Mouse (Mus musculus): ENCODE data around the gene Stx8. TPM values are rescaled to one million over a fixed set of nuclear protein-coding genes. Genes with fewer than 3 reads are reported as not detected.

Gene Stx8
- polyA plus RNA-seq, 1 experiment from 2014 or later: 58.7 TPM

GRCm38 (mm10) chr11:68145586-68146455, 179.8 kb downstream of the Stx8 start:
- Histone ChIP-seq H3K36me3 (ENCODE audit: control insufficient read depth, insufficient read depth) (no peaks in the 10 kb centered on the region), H3K4me3 (ENCODE audit: low read length) (no peak overlapping the region), H3K9me3 (replicated peaks; ENCODE audit: control insufficient read depth, low read length) (no peaks in the 10 kb centered on the region), H3K27ac (ENCODE audit: low read length) (no peak overlapping the region), H3K4me1 (ENCODE audit: control insufficient read depth, insufficient read depth, low read length) (peaks cover 6% of the 10 kb centered on the region; the same call in 1 of the 2 replicates), H3K27me3 (ENCODE audit: control insufficient read depth, insufficient read depth, low read length) (no peaks in the 10 kb centered on the region), H3K4me2 (ENCODE audit: low read depth, low read length) (no peak overlapping the region), H3K9ac (ENCODE audit: low read length) (no peak overlapping the region)
- 61% methylated on average over 17 of the region's 17 CpGs for WGBS
- ATAC-seq (replicated peaks; ENCODE audit: extremely low read depth, insufficient read depth, low FRiP score): no peak; the same call in 1 of the 2 replicates

GRCm38 (mm10) chr11:68146456-68146851, 180.5 kb downstream of the Stx8 start:
- Histone ChIP-seq H3K27ac (ENCODE audit: low read length) (no peak overlapping the region), H3K9ac (ENCODE audit: low read length) (no peak overlapping the region)
- WGBS: 83% methylated on average over 4 of the region's 4 CpGs

GRCm38 (mm10) chr11:68150938-68151337, 184.9 kb downstream of the Stx8 start:
- H3K27ac ChIP-seq (ENCODE audit: low read length): no peak overlapping the region
- 71% methylated on average over 2 of the region's 2 CpGs for WGBS

More at GRCm38 (mm10) chr11:68146456-68146851, 180.5 kb downstream of the Stx8 start:
- no peak for ATAC-seq (replicated peaks; ENCODE audit: extremely low read depth, insufficient read depth, low FRiP score)
- Histone ChIP-seq H3K4me2 (ENCODE audit: low read depth, low read length) (no peak overlapping the region), H3K9me3 (replicated peaks; ENCODE audit: control insufficient read depth, low read length) (no peaks in the 10 kb centered on the region), H3K36me3 (ENCODE audit: control insufficient read depth, insufficient read depth) (no peaks in the 10 kb centered on the region), H3K4me1 (ENCODE audit: control insufficient read depth, insufficient read depth, low read length) (peaks cover 6% of the 10 kb centered on the region; the same call in 1 of the 2 replicates), H3K4me3 (ENCODE audit: low read length) (no peak overlapping the region), H3K27me3 (ENCODE audit: control insufficient read depth, insufficient read depth, low read length) (no peaks in the 10 kb centered on the region)

GRCm38 (mm10) chr11:68155821-68156220, 189.8 kb downstream of the Stx8 start:
- no peak for ATAC-seq (replicated peaks; ENCODE audit: extremely low read depth, insufficient read depth, low FRiP score)
- Histone ChIP-seq H3K27ac (ENCODE audit: low read length) (no peak overlapping the region), H3K4me1 (ENCODE audit: control insufficient read depth, insufficient read depth, low read length) (no peaks in the 10 kb centered on the region), H3K9me3 (replicated peaks; ENCODE audit: control insufficient read depth, low read length) (no peaks in the 10 kb centered on the region), H3K27me3 (ENCODE audit: control insufficient read depth, insufficient read depth, low read length) (no peaks in the 10 kb centered on the region), H3K9ac (ENCODE audit: low read length) (no peak overlapping the region), H3K4me2 (ENCODE audit: low read depth, low read length) (no peak overlapping the region), H3K36me3 (ENCODE audit: control insufficient read depth, insufficient read depth) (no peaks in the 10 kb centered on the region), H3K4me3 (ENCODE audit: low read length) (no peak overlapping the region)

More at GRCm38 (mm10) chr11:68150938-68151337, 184.9 kb downstream of the Stx8 start:
- no peaks in the 10 kb centered on the region for H3K4me1 ChIP-seq (ENCODE audit: control insufficient read depth, insufficient read depth, low read length)
- H3K27me3 ChIP-seq (ENCODE audit: control insufficient read depth, insufficient read depth, low read length): no peaks in the 10 kb centered on the region
- H3K9me3 ChIP-seq (replicated peaks; ENCODE audit: control insufficient read depth, low read length): no peaks in the 10 kb centered on the region
- no peak overlapping the region for H3K4me2 ChIP-seq (ENCODE audit: low read depth, low read length)
- no peak for ATAC-seq (replicated peaks; ENCODE audit: extremely low read depth, insufficient read depth, low FRiP score)
- H3K36me3 ChIP-seq (ENCODE audit: control insufficient read depth, insufficient read depth): no peaks in the 10 kb centered on the region
- no peak overlapping the region for H3K9ac ChIP-seq (ENCODE audit: low read length)
- H3K4me3 ChIP-seq (ENCODE audit: low read length): no peak overlapping the region

GRCm38 (mm10) chr11:68158166-68158565, 192.2 kb downstream of the Stx8 start:
- H3K27me3 ChIP-seq (ENCODE audit: control insufficient read depth, insufficient read depth, low read length): no peaks in the 10 kb centered on the region
- ATAC-seq (replicated peaks; ENCODE audit: extremely low read depth, insufficient read depth, low FRiP score): no peak
- no peaks in the 10 kb centered on the region for H3K36me3 ChIP-seq (ENCODE audit: control insufficient read depth, insufficient read depth)
- no peak overlapping the region for H3K4me2 ChIP-seq (ENCODE audit: low read depth, low read length)
- H3K4me3 ChIP-seq (ENCODE audit: low read length): no peak overlapping the region
- no peaks in the 10 kb centered on the region for H3K9me3 ChIP-seq (replicated peaks; ENCODE audit: control insufficient read depth, low read length)
- 74% methylated on average over 3 of the region's 3 CpGs for WGBS
- no peak overlapping the region for H3K27ac ChIP-seq (ENCODE audit: low read length)
- no peaks in the 10 kb centered on the region for H3K4me1 ChIP-seq (ENCODE audit: control insufficient read depth, insufficient read depth, low read length)
- no peak overlapping the region for H3K9ac ChIP-seq (ENCODE audit: low read length)

- no peak overlapping the region for H3K4me2 ChIP-seq (ENCODE audit: low read depth, low read length)
- H3K27ac ChIP-seq (ENCODE audit: low read length): no peak overlapping the region
- no peaks in the 10 kb centered on the region for H3K9me3 ChIP-seq (replicated peaks; ENCODE audit: control insufficient read depth, low read length)
- H3K4me3 ChIP-seq (ENCODE audit: low read length): no peak overlapping the region
- 69% methylated on average over 4 of the region's 4 CpGs for WGBS
- ATAC-seq (replicated peaks; ENCODE audit: extremely low read depth, insufficient read depth, low FRiP score): no peak
- H3K4me1 ChIP-seq (ENCODE audit: control insufficient read depth, insufficient read depth, low read length): no peaks in the 10 kb centered on the region
- no peak overlapping the region for H3K9ac ChIP-seq (ENCODE audit: low read length)
- no peaks in the 10 kb centered on the region for H3K27me3 ChIP-seq (ENCODE audit: control insufficient read depth, insufficient read depth, low read length)
- H3K36me3 ChIP-seq (ENCODE audit: control insufficient read depth, insufficient read depth): no peaks in the 10 kb centered on the region
Observed at GRCm38 (mm10) chr11:68159867-68160266, 193.9 kb downstream of the Stx8 start.

- no peaks in the 10 kb centered on the region for H3K36me3 ChIP-seq (ENCODE audit: control insufficient read depth, insufficient read depth)
- no peak overlapping the region for H3K4me2 ChIP-seq (ENCODE audit: low read depth, low read length)
- H3K9ac ChIP-seq (ENCODE audit: low read length): no peak overlapping the region
- WGBS: 92% methylated on average over 5 of the region's 5 CpGs
- H3K9me3 ChIP-seq (replicated peaks; ENCODE audit: control insufficient read depth, low read length): no peaks in the 10 kb centered on the region
- no peak for ATAC-seq (replicated peaks; ENCODE audit: extremely low read depth, insufficient read depth, low FRiP score)
- no peaks in the 10 kb centered on the region for H3K4me1 ChIP-seq (ENCODE audit: control insufficient read depth, insufficient read depth, low read length)
- H3K27me3 ChIP-seq (ENCODE audit: control insufficient read depth, insufficient read depth, low read length): no peaks in the 10 kb centered on the region
- no peak overlapping the region for H3K27ac ChIP-seq (ENCODE audit: low read length)
- H3K4me3 ChIP-seq (ENCODE audit: low read length): no peak overlapping the region
Observed at GRCm38 (mm10) chr11:68164408-68164807, 198.4 kb downstream of the Stx8 start.

GRCm38 (mm10) chr11:68168427-68168826, 202.4 kb downstream of the Stx8 start:
- Histone ChIP-seq H3K36me3 (ENCODE audit: control insufficient read depth, insufficient read depth) (no peaks in the 10 kb centered on the region), H3K4me3 (ENCODE audit: low read length) (no peak overlapping the region), H3K4me1 (ENCODE audit: control insufficient read depth, insufficient read depth, low read length) (peaks cover 16% of the 10 kb centered on the region), H3K4me2 (ENCODE audit: low read depth, low read length) (no peak overlapping the region), H3K27ac (ENCODE audit: low read length) (no peak overlapping the region), H3K9me3 (replicated peaks; ENCODE audit: control insufficient read depth, low read length) (0 out of 2 replicates have a peak, but pooled peaks cover 3% of the 10 kb centered on the region), H3K27me3 (ENCODE audit: control insufficient read depth, insufficient read depth, low read length) (no peaks in the 10 kb centered on the region), H3K9ac (ENCODE audit: low read length) (no peak overlapping the region)
- 86% methylated on average over 4 of the region's 4 CpGs for WGBS
- ATAC-seq (replicated peaks; ENCODE audit: extremely low read depth, insufficient read depth, low FRiP score): no peak

GRCm38 (mm10) chr11:68171973-68172647, 206.1 kb downstream of the Stx8 start:
- 73% methylated on average over 7 of the region's 7 CpGs for WGBS
- H3K27me3 ChIP-seq (ENCODE audit: control insufficient read depth, insufficient read depth, low read length): no peaks in the 10 kb centered on the region
- H3K36me3 ChIP-seq (ENCODE audit: control insufficient read depth, insufficient read depth): no peaks in the 10 kb centered on the region
- no peak overlapping the region for H3K4me2 ChIP-seq (ENCODE audit: low read depth, low read length)
- H3K4me1 ChIP-seq (ENCODE audit: control insufficient read depth, insufficient read depth, low read length): peaks cover 17% of the 10 kb centered on the region
- ATAC-seq (replicated peaks; ENCODE audit: extremely low read depth, insufficient read depth, low FRiP score): no peak
- no peak overlapping the region for H3K4me3 ChIP-seq (ENCODE audit: low read length)
- H3K9ac ChIP-seq (ENCODE audit: low read length): no peak overlapping the region
- 0 out of 2 replicates have a peak, but pooled peaks cover 3% of the 10 kb centered on the region for H3K9me3 ChIP-seq (replicated peaks; ENCODE audit: control insufficient read depth, low read length)
- peak overlapping the region; percentile 58 for H3K27ac ChIP-seq (ENCODE audit: low read length)

All from heart, embryonic 16.5 days (tissue).